Mouse (Mus musculus): ENCODE data around the gene Cdk19. TPM values are rescaled to one million over a fixed set of nuclear protein-coding genes. Genes with fewer than 3 reads are reported as not detected.

Cdk19 gene
- polyA plus RNA-seq, 1 experiment = 16.0 TPM

DNA sequence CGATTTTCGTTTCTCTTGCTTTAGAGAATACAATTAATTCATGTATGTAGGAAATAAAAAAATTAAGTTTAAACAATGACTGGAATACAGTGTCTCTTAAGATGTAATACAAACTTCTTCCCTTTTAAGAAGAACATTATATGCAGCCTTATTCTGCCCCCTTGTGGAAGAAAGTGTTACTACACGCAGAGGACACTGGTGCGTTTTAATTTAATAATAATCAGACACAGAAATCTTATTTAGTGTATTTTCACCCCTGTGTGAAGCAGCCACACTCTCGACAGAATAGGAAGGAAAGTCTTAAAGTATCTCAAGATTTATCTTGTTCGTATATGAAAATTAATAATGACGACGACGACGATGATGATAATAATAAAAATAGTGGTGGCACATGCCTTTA, 185.6 kb downstream of the Cdk19 start:
- Histone ChIP-seq H3K27me3 (ENCODE audit: control insufficient read depth, insufficient read depth, low read length, poor library complexity, severe bottlenecking) (no peaks in the 10 kb centered on the region), H3K36me3 (ENCODE audit: control insufficient read depth, insufficient read depth, low read length, poor library complexity, severe bottlenecking) (no peaks in the 10 kb centered on the region), H3K9ac (ENCODE audit: low read depth, poor library complexity, severe bottlenecking) (no peak overlapping the region), H3K9me3 (replicated peaks; ENCODE audit: control insufficient read depth, insufficient read depth, low read length, poor library complexity, severe bottlenecking) (no peaks in the 10 kb centered on the region), H3K4me1 (ENCODE audit: control insufficient read depth, insufficient read depth, low read length) (peaks cover 10% of the 10 kb centered on the region), H3K4me3 (ENCODE audit: low read depth, low read length) (no peak overlapping the region), H3K27ac (ENCODE audit: insufficient read depth, low read length) (no peak overlapping the region)
- TF ChIP-seq EP300 (IDR thresholded peaks at IDR 0.05; ENCODE audit: insufficient read depth, low read depth, low read length) (no peak), CTCF (IDR thresholded peaks at IDR 0.05; ENCODE audit: low read depth, low read length) (no peak), POLR2A (IDR thresholded peaks at IDR 0.05; ENCODE audit: insufficient read depth, low read length) (no peak)

DNA sequence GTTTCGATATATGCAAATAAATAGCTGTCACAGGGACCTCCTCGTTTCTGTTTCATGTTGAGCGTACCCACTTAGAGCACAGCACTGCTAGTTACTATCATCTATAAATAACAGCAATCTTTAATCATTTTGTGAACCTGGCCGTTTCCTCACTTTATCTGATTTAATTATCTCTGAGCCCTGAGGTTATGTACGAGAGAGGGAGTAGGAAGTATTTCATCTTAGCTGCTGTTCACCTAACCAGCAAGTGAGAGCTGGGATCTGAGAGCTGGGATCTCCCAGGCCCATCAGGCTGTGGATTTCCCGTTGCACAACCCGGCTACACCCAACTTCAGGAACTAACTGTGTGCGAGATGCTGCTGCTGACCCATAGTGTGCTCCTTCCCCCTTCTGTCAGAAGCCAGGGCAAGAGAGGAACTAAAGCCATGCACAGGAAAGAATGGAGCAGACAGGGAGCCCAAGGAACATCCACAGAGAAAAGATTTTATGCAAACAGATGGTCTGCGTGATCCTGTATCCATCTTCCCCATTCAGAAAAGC, 186.3 kb downstream of the Cdk19 start:
- H3K27me3 ChIP-seq (ENCODE audit: control insufficient read depth, insufficient read depth, low read length, poor library complexity, severe bottlenecking) = no peaks in the 10 kb centered on the region
- peaks cover 10% of the 10 kb centered on the region for H3K4me1 ChIP-seq (ENCODE audit: control insufficient read depth, insufficient read depth, low read length)
- no peak overlapping the region for H3K4me3 ChIP-seq (ENCODE audit: low read depth, low read length)
- no peaks in the 10 kb centered on the region for H3K36me3 ChIP-seq (ENCODE audit: control insufficient read depth, insufficient read depth, low read length, poor library complexity, severe bottlenecking)
- no peak overlapping the region for H3K9ac ChIP-seq (ENCODE audit: low read depth, poor library complexity, severe bottlenecking)
- no peak overlapping the region for H3K27ac ChIP-seq (ENCODE audit: insufficient read depth, low read length)
- TF ChIP-seq CTCF (IDR thresholded peaks at IDR 0.05; ENCODE audit: low read depth, low read length) (no peak), POLR2A (IDR thresholded peaks at IDR 0.05; ENCODE audit: insufficient read depth, low read length) (no peak), EP300 (IDR thresholded peaks at IDR 0.05; ENCODE audit: insufficient read depth, low read depth, low read length) (no peak)
- H3K9me3 ChIP-seq (replicated peaks; ENCODE audit: control insufficient read depth, insufficient read depth, low read length, poor library complexity, severe bottlenecking) = no peaks in the 10 kb centered on the region; the same call in 1 of the 2 replicates

DNA sequence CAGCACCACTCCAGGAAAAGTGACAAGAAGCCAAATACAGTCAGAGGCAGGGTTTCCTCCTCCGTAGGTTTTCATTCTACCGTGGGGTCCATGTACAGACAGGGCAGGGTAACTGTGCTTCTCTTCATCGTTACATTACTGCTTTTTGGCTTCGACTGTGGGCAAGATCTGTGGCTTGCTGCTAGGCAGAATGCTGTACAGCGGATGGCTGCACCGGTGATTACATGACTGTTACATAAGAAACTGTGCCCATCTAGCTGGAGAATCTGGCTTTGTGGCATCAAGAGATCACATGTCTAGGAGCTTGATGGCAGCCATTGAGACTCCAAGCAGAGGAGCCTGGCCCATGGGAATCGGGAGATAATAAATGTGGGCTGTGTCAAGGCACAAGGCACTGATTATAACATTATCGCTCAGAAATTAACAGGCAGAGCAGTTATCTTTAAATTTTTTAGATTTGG, 187.0 kb downstream of the Cdk19 start:
- no peak overlapping the region for H3K4me3 ChIP-seq (ENCODE audit: low read depth, low read length)
- H3K36me3 ChIP-seq (ENCODE audit: control insufficient read depth, insufficient read depth, low read length, poor library complexity, severe bottlenecking) = no peaks in the 10 kb centered on the region
- H3K27me3 ChIP-seq (ENCODE audit: control insufficient read depth, insufficient read depth, low read length, poor library complexity, severe bottlenecking) = no peaks in the 10 kb centered on the region
- no peak overlapping the region for H3K27ac ChIP-seq (ENCODE audit: insufficient read depth, low read length)
- peaks cover 2% of the 10 kb centered on the region; the same call in 1 of the 2 replicates for H3K9me3 ChIP-seq (replicated peaks; ENCODE audit: control insufficient read depth, insufficient read depth, low read length, poor library complexity, severe bottlenecking)
- peaks cover 6% of the 10 kb centered on the region for H3K4me1 ChIP-seq (ENCODE audit: control insufficient read depth, insufficient read depth, low read length)
- no peak for TF ChIP-seq EP300 (IDR thresholded peaks at IDR 0.05; ENCODE audit: insufficient read depth, low read depth, low read length)
- no peak for TF ChIP-seq POLR2A (IDR thresholded peaks at IDR 0.05; ENCODE audit: insufficient read depth, low read length)
- no peak for TF ChIP-seq CTCF (IDR thresholded peaks at IDR 0.05; ENCODE audit: low read depth, low read length)
- H3K9ac ChIP-seq (ENCODE audit: low read depth, poor library complexity, severe bottlenecking) = no peak overlapping the region

DNA sequence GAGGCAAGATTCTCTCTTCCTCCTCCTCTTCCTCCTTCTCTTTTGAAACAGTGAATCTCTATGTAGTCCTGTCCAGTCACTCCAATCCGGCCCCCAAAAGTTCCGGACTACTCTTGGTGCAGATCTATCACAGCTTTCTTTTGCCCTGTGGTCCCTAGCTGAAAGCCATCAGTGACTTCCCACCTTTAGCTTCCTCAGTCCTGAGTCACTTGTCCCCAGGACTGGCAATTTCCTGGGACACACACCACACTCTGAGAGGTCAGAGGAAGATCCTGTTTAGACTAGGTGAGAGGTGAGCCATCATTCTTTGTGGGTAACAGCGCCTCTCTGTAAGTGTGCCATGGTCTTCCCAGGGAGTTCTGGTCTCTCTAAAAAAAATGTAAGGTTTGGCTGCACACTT, 187.6 kb downstream of the Cdk19 start:
- TF ChIP-seq CTCF (IDR thresholded peaks at IDR 0.05; ENCODE audit: low read depth, low read length) (no peak), EP300 (IDR thresholded peaks at IDR 0.05; ENCODE audit: insufficient read depth, low read depth, low read length) (no peak), POLR2A (IDR thresholded peaks at IDR 0.05; ENCODE audit: insufficient read depth, low read length) (no peak)

DNA sequence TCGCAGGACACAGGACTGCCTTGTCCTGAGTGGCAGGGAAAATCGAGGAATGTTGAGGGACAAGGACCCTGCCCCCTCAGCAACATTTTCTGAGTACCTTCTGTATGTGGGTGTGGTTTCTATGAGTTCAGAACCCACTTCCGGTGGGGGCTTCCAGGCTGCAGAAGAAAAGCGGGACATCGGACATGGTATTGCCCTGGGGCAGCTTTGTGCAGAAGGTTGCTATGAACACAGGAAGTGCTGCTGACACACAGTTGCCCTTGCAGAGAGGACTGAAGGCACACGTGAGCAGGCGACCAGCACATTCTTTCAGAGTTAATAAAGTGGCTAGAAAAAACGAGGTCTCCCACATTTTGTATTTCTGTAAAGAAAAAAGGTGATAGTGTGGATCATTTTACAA, 188.2 kb downstream of the Cdk19 start:
- Histone ChIP-seq H3K36me3 (ENCODE audit: control insufficient read depth, insufficient read depth, low read length, poor library complexity, severe bottlenecking) (no peaks in the 10 kb centered on the region), H3K4me1 (ENCODE audit: control insufficient read depth, insufficient read depth, low read length) (peaks cover 6% of the 10 kb centered on the region), H3K27ac (ENCODE audit: insufficient read depth, low read length) (no peak overlapping the region)

More for the DNA sequence above, 187.6 kb downstream of the Cdk19 start:
- Histone ChIP-seq H3K36me3 (ENCODE audit: control insufficient read depth, insufficient read depth, low read length, poor library complexity, severe bottlenecking) (no peaks in the 10 kb centered on the region), H3K27ac (ENCODE audit: insufficient read depth, low read length) (no peak overlapping the region), H3K9me3 (replicated peaks; ENCODE audit: control insufficient read depth, insufficient read depth, low read length, poor library complexity, severe bottlenecking) (peaks cover 7% of the 10 kb centered on the region), H3K4me3 (ENCODE audit: low read depth, low read length) (no peak overlapping the region), H3K27me3 (ENCODE audit: control insufficient read depth, insufficient read depth, low read length, poor library complexity, severe bottlenecking) (no peaks in the 10 kb centered on the region), H3K9ac (ENCODE audit: low read depth, poor library complexity, severe bottlenecking) (no peak overlapping the region), H3K4me1 (ENCODE audit: control insufficient read depth, insufficient read depth, low read length) (peaks cover 6% of the 10 kb centered on the region)

DNA sequence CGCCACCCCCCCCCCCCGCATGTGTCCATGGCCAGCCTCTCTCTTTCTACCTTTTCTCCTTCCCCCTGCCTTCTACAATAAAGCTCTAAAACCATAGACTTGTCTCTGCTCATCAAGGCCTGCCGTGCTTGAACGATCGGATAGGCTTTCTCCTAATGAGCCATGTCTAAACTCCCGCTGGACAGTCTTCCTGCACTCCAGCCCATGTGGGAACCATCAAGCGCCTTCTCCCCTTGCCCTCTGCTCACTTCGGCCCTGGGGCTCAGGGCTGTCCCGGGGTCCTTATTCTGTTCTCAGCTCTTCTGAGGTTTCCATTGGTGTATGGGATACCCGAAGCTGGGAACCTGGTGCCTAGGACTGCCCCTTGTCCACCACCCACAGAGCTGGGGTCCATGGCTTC, 189.3 kb downstream of the Cdk19 start:
- Histone ChIP-seq H3K27me3 (ENCODE audit: control insufficient read depth, insufficient read depth, low read length, poor library complexity, severe bottlenecking) (no peaks in the 10 kb centered on the region), H3K27ac (ENCODE audit: insufficient read depth, low read length) (no peak overlapping the region), H3K36me3 (ENCODE audit: control insufficient read depth, insufficient read depth, low read length, poor library complexity, severe bottlenecking) (no peaks in the 10 kb centered on the region), H3K9ac (ENCODE audit: low read depth, poor library complexity, severe bottlenecking) (no peak overlapping the region), H3K4me3 (ENCODE audit: low read depth, low read length) (no peak overlapping the region), H3K9me3 (replicated peaks; ENCODE audit: control insufficient read depth, insufficient read depth, low read length, poor library complexity, severe bottlenecking) (peaks cover 11% of the 10 kb centered on the region), H3K4me1 (ENCODE audit: control insufficient read depth, insufficient read depth, low read length) (peaks cover 4% of the 10 kb centered on the region)
- TF ChIP-seq CTCF (IDR thresholded peaks at IDR 0.05; ENCODE audit: low read depth, low read length) (no peak), EP300 (IDR thresholded peaks at IDR 0.05; ENCODE audit: insufficient read depth, low read depth, low read length) (no peak), POLR2A (IDR thresholded peaks at IDR 0.05; ENCODE audit: insufficient read depth, low read length) (no peak)

More for the DNA sequence above, 188.2 kb downstream of the Cdk19 start:
- H3K27me3 ChIP-seq (ENCODE audit: control insufficient read depth, insufficient read depth, low read length, poor library complexity, severe bottlenecking) = no peaks in the 10 kb centered on the region
- H3K4me3 ChIP-seq (ENCODE audit: low read depth, low read length) = no peak overlapping the region
- H3K9ac ChIP-seq (ENCODE audit: low read depth, poor library complexity, severe bottlenecking) = no peak overlapping the region
- peaks cover 8% of the 10 kb centered on the region for H3K9me3 ChIP-seq (replicated peaks; ENCODE audit: control insufficient read depth, insufficient read depth, low read length, poor library complexity, severe bottlenecking)
- TF ChIP-seq POLR2A (IDR thresholded peaks at IDR 0.05; ENCODE audit: insufficient read depth, low read length) (no peak), CTCF (IDR thresholded peaks at IDR 0.05; ENCODE audit: low read depth, low read length) (no peak), EP300 (IDR thresholded peaks at IDR 0.05; ENCODE audit: insufficient read depth, low read depth, low read length) (no peak)

All from ES-Bruce4 (cell line).